Mouse (Mus musculus): Measurements from ENCODE around the gene Galnt17.

DNA sequence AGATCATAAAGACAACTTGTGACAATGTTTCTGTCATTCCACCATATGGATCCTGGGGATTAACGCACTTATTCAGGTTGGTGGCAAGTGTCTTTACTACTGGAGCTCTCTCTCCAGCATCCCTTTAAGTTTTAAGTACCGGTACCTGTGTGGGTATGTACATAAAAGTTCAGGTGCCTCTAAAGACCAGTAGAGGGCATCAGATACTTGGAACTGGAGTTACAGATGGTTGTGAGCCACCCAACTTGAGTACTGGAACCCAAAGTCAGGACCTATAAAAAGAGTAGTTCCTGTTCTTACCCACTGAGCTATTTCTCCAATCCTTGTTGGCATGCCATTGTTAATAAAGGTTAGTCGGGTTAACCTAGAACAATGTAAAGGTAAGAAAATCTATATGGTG, 152.0 kb downstream of the Galnt17 start:
- TF ChIP-seq CTCF (IDR thresholded peaks at IDR 0.05; ENCODE audit: low read depth, low read length) (no peak), POLR2A (IDR thresholded peaks at IDR 0.05; ENCODE audit: insufficient read depth, low read length) (no peak), EP300 (IDR thresholded peaks at IDR 0.05; ENCODE audit: insufficient read depth, low read depth, low read length) (no peak)
